Mouse (Mus musculus) Patski (cell line): ENCODE results near the gene Rgn. TPM values are rescaled to one million over a fixed set of nuclear protein-coding genes. Genes with fewer than 3 reads are reported as not detected.

Experiments used
- ATAC-seq: fragments of 100-300 bp; one replicate; pipeline ENCODE4 v1.8.0; 2021
- CTCF ChIA-PET: fragments of 350-600 bp; sonication (Branson Sonifier 250); formaldehyde crosslinking; loops from one replicate; lab custom pipeline; 2022; ENCODE audit warnings: inconsistent platforms; lab: Charles Lee
- POLR2A ChIA-PET: fragments of 350-600 bp; sonication (Branson Sonifier 250); formaldehyde crosslinking; loops from one replicate; lab custom pipeline; 2022; ENCODE audit warnings: antibody characterized with exemption, inconsistent platforms; lab: Charles Lee
- DNase-seq: peaks from one replicate; pipeline ENCODE4 v3.0.0-alpha.2; 2011; ENCODE audit warnings: low read depth, low spot score
- H3K27me3 ChIP-seq: fragments of 371-371 bp; one replicate; pipeline ENCODE4 v1.5.1; 2021
- CTCF ChIP-seq: fragments of 100-300 bp; IDR thresholded peaks from one replicate; pipeline ENCODE4 v1.5.1; 2021
- in situ Hi-C: fragments of 300-500 bp; cut with MboI; formaldehyde crosslinking; loops from 3 replicates; pipeline ENCODE4 v1.11.1; 2018; ENCODE audit warnings: low pct_unique_long_range_greater_than_20kb, mixed read lengths
- polyA plus RNA-seq: library from polyadenylated mRNA; unstranded; gene quantifications from one replicate; pipeline ENCODE4 v1.2.3, GENCODE M21; 2021

Gene Rgn
- polyA plus RNA-seq: 0.05 TPM

DNA sequence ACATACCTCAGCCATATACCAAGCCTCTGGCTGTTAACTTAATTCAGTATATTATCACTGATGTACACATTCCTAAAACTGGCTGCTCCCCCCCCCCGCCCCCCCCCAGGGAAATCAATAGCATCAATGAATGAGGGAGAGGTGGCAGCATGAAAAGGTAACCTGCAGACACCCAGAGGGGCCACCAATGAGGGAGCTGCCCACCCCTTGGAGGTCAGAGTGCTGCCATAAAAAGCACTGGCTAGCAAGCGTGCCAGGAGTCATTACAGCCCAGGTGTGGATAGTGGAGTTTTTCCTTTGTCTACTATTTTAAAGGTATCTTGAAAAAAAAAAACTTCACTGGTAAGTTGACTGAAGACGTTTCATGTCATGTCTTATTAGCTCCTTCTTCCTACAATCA lies at the start of gene Rgn:
Gene Rgn (plus strand): TSS at position 256 of the 400 bp plus-strand sequence.
- ATAC-seq (no peak), DNase-seq (no peak)
- TF ChIP-seq CTCF: no peak
- in situ Hi-C loops: no loop called here
- POLR2A ChIA-PET: no interaction called here
- CTCF ChIA-PET: no interaction called here
- peaks cover 34% of the 10 kb centered on the region for H3K27me3 ChIP-seq

DNA sequence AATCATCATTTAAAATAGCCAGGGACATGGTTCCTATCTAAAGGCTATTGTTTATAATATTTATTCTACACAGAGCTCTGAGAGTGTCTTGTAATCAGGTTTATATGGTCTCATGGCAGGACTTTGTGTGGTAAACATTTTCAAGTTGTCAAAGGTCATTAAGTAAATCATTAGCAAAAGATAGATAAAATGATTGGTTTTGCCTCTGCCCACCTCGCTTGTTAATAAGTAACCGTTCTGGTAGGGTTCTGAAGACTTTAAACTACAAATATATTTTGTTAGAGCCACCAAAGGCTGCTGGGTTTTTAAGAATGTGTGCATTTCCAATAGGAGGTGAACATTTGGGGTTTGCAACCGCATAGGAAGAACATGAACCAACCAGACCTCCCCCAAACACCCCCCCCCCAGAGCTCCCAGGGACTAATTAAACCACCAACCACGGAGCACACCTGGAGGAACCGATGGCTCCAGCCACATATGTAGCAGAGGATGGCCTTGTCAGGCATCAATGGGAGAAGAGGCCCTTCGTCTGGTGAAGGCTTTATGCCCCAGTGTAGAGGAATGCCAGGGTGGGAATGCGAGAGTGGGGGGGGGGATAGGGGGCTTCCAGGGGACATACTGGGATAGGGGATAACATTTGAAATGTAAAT lies 29.2 kb upstream of the Rgn start:
- no peak for ATAC-seq
- CTCF ChIA-PET: no interaction called here
- in situ Hi-C loops: no loop called here
- peaks cover 22% of the 10 kb centered on the region for H3K27me3 ChIP-seq
- TF ChIP-seq CTCF: no peak
- no peak for DNase-seq
- POLR2A ChIA-PET: no interaction called here

DNA sequence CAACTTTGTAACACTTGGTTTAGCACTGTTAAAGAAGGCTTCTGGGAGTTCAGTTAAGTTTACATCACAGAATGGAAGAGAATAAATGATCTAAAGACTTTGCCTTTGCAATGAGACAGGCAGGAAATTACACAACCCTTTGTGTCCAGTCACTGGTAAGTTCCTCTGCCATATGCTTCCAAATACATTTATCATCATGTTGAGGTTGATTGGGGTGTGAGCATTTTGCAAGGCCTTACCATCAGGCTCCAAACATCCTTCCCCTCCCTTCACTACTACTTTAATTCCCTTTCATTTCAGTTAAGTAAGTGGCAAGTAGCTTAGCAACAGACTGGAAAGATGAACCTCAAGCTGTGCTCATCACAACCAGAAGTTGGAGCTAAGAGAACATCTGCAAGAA lies 28.0 kb upstream of the Rgn start:
- H3K27me3 ChIP-seq: peaks cover 22% of the 10 kb centered on the region
- POLR2A ChIA-PET: no interaction called here

DNA sequence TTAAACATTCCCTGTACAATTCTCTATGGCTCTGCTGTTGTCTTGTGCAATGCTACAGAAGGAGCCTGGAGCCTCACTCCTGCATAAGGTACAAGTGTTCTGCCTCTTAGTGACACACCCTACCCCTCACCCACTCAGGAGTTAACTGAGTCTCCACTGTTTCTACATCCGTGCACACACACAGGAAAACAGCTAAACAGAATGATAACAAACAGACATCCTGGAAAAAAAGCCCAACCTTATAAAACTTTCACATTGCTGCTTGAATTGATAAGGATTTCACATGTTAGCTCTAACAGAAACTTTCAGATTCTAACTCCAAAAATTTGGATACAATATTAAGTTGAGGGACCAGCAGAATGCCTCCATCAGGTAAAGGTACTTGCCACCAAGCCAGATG lies 17.0 kb upstream of the Rgn start:
- ChIA-PET POLR2A (no interaction called here), CTCF (no interaction called here)
- TF ChIP-seq CTCF: no peak
- in situ Hi-C loops: no loop called here
- DNase-seq: no peak
- no peak for ATAC-seq
- peaks cover 5% of the 10 kb centered on the region for H3K27me3 ChIP-seq

More for the DNA sequence above, 28.0 kb upstream of the Rgn start:
- ATAC-seq (no peak), DNase-seq (no peak)
- in situ Hi-C loops: no loop called here
- no peak for TF ChIP-seq CTCF
- CTCF ChIA-PET: no interaction called here

DNA sequence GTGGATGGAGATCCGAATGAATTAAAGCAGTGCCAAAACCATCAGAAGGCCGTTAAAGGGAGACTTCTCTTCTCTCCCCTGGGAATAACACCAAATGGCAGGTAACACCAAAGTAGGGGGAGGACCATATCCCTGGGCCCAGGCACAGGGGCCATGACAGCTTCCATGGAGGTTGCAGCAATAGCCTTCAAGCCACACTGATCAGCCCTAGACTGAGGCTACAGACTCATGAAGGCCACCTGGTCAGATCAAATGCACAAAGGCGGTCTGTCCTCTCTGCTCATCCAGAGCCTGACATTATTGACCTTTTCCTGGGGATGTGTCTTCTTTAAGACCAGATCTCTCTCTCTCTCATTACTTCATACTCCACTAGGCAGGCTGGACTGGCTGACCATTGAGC lies 5.7 kb upstream of the Rgn start:
- no peak for TF ChIP-seq CTCF
- ChIA-PET CTCF (no interaction called here), POLR2A (no interaction called here)
- H3K27me3 ChIP-seq: peaks cover 18% of the 10 kb centered on the region
- DNase-seq (no peak), ATAC-seq (no peak)
- in situ Hi-C loops: no loop called here

DNA sequence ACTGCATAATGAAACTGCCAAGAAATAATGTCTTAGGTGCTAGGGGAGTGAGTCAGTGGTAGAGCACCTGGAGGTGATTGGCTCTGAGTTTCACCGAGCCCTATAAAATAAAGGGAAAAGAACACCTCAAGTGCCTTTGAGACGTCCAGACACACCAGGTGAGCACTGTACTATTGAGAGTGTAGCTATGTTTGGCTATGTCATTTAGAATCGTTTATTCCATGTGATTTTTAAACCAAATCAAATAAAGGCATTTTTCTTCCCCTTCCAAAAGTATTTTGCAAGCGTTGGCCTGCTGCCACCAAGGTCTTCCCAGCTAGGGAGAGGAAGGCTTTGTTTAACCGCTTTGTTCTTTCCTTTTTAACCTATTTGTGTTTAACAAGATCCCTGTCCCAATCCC lies 2.0 kb upstream of the Rgn start:
- peaks cover 30% of the 10 kb centered on the region for H3K27me3 ChIP-seq
- no peak for TF ChIP-seq CTCF
- no peak for ATAC-seq
- in situ Hi-C loops: no loop called here
- no peak for DNase-seq
- ChIA-PET POLR2A (no interaction called here), CTCF (interaction anchor here (1.4 kb wide), 1 partner anchor 11 kb away, joined by 4 read pairs; no protein-coding TSS in a partner anchor)

DNA sequence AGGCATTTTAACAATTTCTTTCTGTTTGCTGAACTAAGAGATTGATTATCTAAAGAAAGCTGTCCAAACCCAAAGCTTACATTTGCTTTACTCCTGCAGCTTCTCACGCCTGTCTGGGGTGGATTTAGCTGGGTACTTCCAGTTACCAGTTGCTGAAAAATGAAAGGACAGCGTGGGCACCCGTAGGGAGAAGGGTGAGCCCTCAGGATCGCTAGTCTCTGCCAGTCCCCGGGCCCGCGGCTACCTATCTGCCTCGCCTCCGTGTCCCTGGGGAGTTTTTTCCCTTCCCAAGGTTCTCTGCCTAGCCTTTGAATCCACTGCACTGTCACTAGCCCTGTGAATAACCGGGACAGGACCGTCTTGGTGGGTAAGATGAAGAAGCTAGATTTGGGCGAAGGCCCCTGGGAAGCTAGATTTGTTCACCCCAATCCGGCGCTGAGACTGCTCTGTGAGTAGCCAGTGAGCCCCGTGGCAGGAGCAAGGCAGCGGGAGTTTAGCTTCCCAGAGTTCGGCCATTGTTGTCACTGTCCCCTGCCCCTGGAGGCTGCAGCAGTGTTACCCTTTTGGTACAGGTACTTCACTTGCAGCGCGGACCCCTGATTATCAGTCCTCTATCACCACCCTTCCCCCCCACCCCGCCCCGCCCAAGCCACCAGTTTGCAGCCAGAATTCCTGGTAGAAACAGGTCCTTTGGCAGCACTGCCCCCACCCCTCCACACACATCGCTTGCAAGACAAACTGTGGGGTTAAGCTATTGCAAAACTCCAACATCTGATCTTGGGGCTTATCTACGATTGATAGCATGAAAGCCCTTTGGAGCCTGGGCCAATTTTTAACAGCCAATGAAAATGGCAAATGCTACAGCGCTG lies 1.3 kb upstream of the Rgn start:
- DNase-seq (no peak), ATAC-seq (no peak)
- peaks cover 30% of the 10 kb centered on the region for H3K27me3 ChIP-seq
- CTCF ChIA-PET: interaction anchor here (1.4 kb wide), 1 partner anchor 11 kb away, joined by 4 read pairs; no protein-coding TSS in a partner anchor
- no peak for TF ChIP-seq CTCF
- in situ Hi-C loops: no loop called here
- POLR2A ChIA-PET: no interaction called here

DNA sequence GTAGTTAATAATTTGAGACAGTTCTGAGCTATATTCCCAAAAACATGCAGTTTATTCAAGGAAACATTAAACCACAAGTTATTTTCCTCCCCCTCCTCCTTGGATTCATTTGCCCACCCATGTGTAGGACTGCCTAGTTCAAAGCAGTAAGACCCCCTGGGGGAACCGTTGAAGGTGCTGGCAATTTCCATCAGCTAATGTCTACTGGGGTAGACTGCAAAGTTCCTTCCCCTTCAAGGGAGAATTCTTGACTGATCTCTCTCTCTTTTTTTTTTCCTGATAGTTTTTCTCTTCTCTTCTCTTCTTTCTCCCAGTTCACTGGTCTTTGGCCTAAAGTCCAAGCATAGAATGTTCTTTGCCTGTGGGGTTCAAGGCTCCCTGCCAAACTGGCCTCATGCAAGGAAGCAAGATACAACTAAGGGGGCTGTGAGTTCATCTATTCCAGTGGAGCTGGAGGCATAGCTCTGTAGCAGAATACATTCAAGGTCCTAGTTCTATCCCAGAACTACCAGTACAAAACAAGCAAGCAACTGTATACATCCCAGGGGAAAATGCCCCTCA lies 627 bp upstream of the Rgn start:
- no peak for TF ChIP-seq CTCF
- ChIA-PET POLR2A (no interaction called here), CTCF (interaction anchor here (1.4 kb wide), 1 partner anchor 10 kb away, joined by 4 read pairs; no protein-coding TSS in a partner anchor)
- ATAC-seq: no peak
- in situ Hi-C loops: no loop called here
- peaks cover 30% of the 10 kb centered on the region for H3K27me3 ChIP-seq
- DNase-seq: no peak

DNA sequence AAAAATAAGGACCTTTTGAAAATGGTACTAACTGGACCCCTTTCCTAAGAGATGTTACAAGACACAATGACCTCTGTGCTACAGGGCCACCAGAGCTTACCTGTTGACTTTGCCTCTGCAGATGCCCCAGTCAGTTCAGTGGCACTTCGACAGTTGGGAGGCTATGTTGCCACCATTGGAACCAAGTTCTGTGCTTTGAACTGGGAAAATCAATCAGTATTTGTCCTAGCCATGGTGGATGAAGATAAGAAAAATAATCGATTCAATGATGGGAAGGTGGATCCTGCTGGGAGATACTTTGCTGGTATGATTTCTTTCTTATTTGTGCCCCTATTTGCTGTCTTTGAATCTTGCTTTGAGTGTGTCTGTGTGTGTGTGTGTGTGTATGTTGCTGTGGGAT lies 2.6 kb downstream of the Rgn start:
- no peak for TF ChIP-seq CTCF
- H3K27me3 ChIP-seq: peaks cover 37% of the 10 kb centered on the region
- ChIA-PET CTCF (no interaction called here), POLR2A (no interaction called here)
- no peak for ATAC-seq
- no peak for DNase-seq
- in situ Hi-C loops: loop anchor here (25.0 kb wide), 1 partner anchor 390 kb away; no protein-coding TSS in a partner anchor

DNA sequence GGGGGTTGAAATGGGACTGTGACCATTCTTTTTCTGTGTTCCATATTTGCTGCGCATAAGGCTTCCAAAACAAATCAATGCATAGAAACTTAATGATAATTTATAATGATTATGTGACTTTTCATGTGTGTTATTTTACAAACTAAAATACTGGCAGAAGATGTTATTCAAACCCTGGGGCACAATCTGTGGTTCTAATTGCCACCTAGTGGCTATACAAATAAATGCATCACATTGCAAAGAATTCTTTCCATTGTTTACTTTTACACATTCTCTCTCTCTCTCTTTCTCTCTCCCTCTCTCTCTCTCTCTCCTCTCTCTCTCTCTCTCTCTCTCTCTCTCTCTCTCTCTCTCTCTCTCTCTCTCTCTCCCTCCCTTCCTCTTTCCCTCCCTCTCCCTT lies 12.3 kb downstream of the Rgn start:
- in situ Hi-C loops: loop anchor here (25.0 kb wide), 1 partner anchor 400 kb away; no protein-coding TSS in a partner anchor
- TF ChIP-seq CTCF: peak; percentile 49
- ChIA-PET CTCF (interaction anchor here (1.5 kb wide), 1 partner anchor 11 kb away, joined by 5 read pairs; no protein-coding TSS in a partner anchor), POLR2A (no interaction called here)
- ATAC-seq: no peak
- DNase-seq: no peak
- peaks cover 15% of the 10 kb centered on the region for H3K27me3 ChIP-seq
